Mouse (Mus musculus) inflammation-experienced regulatory T-cells, adult 16 weeks (primary cell): ENCODE results near the gene Fam216a. TPM values are rescaled to one million over a fixed set of nuclear protein-coding genes. Genes with fewer than 3 reads are reported as not detected.

Experiments
- polyA plus RNA-seq: library from polyadenylated mRNA; unstranded; fragments of 100-300 nt; shearing (Covaris generic); gene quantifications from one replicate; pipeline ENCODE4 v1.2.1, GENCODE M21; 2017

Gene Fam216a
- 22.2 TPM for polyA plus RNA-seq

DNA sequence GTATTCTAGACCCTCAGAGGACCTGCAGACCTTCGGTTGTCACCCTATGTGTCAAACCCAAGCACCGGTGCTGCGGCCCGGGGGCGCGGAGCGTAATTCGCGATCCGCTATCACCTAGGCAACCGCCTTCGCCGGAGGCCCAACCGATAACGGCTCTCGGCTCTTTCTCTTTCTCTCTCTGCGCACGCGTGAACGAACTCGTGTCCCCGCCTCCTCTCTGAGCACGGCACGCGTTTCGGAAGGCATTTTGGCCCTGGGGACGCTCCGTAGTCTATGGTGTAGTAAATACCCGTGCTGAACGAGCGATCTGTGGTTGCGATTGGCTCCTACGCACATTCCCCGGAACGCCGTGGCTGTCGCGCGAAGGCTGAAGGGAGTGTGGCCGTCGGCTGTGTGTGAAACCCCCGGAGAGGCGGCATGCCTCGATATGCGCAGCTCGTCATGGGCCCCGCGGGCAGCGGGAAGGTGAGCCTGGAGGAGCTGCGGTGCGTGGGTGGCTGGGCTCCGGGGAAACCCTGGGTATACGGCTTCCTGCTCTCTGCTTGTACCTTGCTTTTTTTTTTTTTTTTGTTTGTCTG is at the start of gene Fam216a:
Fam216a (minus strand) TSS at position 173 of the 578 bp plus-strand sequence.

DNA sequence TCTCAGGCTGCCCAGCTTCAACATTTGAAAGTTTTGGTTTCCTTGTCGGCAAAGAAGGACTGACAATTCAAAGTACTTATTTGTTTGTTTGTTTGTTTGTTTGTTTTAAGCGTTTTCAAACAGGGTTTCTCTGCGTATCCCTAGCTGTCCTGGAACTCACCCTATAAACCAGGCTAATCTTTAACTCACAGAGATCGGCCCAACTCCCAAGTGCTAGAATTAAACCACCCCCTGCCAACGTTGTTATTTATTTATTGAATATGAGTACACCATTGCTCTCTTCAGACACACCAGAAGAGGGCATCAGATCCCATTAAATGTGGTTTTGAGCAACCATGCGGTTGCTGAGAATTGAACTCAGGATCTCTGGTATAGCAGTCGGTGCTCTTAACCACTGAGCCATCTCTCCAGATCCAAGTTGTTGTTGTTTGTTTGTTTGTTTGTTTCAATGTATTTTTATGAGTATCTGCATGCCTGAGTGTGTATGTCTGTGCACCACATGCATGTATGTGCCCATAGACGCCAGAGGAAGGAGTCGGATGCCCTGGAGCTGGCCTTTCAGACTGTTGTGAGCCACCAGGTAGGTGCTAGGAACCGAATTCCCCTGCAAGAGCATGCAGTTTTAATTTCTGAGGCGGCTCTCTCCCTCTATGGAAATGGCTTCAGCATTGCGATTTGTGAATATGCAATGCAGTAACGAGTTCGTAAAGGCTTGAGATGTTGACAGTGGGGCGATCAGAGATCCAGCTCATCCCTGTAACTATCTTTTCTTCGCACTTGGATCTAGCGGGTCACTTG is 49.3 kb upstream of the Fam216a start, which contains the start of gene Anapc7:
Anapc7 (plus strand) TSS at position 423 of the 798 bp plus-strand sequence.

DNA sequence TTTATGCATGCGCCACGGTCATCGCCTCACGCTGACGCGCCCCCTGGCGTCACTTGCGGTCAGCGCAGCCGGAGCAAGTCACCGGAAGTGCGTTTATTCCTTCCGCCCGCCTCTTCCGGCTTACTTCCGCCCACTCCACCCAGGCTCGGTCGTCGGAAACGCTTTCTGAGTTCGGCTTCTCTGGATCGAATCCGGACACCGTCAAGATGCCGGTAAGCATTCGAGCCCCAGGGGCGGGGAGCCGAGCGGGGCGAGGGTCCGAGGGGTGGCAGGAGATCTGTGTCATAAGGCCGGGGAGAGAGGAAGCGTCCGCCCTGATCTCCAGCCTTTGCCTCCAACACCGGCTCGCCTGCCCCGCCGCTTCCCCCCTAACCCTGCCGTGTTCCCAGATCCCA is 19.6 kb upstream of the Fam216a start, which contains the start of gene Arpc3:
Arpc3 (plus strand) TSS at position 93 of the 395 bp plus-strand sequence.

DNA sequence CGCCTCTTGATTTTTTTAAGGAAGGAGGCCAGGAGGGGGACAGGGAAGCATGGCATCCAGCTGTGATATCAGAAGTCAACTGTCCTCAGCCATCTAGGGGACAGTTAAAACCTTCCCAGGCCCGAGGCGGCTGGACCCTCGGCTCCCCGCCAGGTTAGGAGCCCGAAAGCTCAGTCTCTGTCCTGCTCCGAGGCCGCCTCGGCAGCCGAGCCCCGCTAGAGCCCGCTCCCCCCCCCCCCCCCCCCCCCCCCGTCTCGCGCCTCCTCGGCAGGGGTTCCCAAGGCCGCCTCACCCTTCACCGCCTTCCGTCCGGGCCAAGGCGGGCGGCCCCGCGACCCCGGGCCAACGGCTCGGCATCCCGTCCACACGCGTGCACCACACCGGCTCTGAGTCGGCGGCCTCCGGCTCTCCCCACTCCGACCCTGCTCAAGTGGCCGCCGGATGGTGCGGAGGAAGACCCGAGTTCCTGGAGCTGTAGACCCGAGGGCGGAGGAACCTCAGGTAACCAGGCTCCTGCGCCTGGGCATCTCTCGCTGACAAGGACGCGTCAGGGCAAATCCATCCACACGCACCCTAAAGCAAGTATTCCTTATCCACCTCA is 473 bp downstream of the Fam216a start, which contains the start of gene Gpn3:
Gpn3 (plus strand) TSS at position 286 of the 601 bp plus-strand sequence.

DNA sequence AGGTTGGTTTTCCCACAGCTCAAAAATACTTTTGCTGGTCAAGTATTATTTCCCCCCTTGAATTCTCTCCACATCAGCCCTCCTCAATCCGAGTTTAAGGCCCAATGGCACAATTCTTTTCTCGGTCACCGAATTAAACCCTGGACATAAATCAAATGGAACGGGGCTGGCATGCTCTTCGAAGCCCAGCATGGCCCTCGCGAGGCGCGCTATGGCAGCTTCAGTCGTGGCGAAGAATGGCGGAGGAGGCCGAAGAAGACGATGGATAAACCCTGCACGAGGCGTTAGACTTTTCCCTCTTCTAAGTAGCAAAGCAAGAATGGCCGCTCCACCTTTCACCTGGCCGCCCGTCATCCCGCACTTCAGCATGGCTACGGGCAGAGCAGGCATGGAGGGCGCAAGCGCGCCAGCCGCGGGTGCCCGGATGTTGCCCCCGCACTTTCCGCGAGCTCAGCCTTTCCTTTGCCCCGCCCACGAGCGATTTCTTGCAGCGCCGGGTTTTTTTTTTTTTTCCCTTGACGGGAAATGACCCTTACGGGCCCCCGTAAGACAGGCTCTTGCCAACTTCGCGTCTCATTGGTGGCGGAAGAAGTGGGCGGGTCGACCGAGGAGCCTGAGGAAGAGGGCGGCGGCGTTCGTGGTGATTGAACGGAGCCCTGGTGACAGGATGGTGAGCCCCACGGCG is 18.2 kb downstream of the Fam216a start, which contains the start of the genes Rad9b and Vps29:
Rad9b (minus strand) TSS at position 427 of the 685 bp plus-strand sequence.
Vps29 (plus strand) TSS at position 563 of the 685 bp plus-strand sequence.

Other genes starting within 250 kb of the Fam216a start
- 0.45 TPM for gene Ccdc63, start 231.5 kb downstream of the Fam216a start, polyA plus RNA-seq
- gene Ppp1cc, start 214.1 kb downstream of the Fam216a start, polyA plus RNA-seq, result 82.9 TPM
- 120 TPM for gene Hvcn1, start 165.6 kb downstream of the Fam216a start, polyA plus RNA-seq
- gene Tctn1, start 107.9 kb downstream of the Fam216a start, polyA plus RNA-seq, result 2.3 TPM
- 13.1 TPM for gene Pptc7, start 88.0 kb downstream of the Fam216a start, polyA plus RNA-seq
- 7.2 TPM for gene Rad9b, start 18.1 kb downstream of the Fam216a start, polyA plus RNA-seq
- 166 TPM for gene Vps29, start 18.0 kb downstream of the Fam216a start, polyA plus RNA-seq
- 84.7 TPM for gene Gpn3, start 488 bp downstream of the Fam216a start, polyA plus RNA-seq
- gene Arpc3, start 19.5 kb upstream of the Fam216a start, polyA plus RNA-seq, result 499 TPM
- 42.2 TPM for gene Anapc7, start 49.3 kb upstream of the Fam216a start, polyA plus RNA-seq
- gene Atp2a2, start 129.9 kb upstream of the Fam216a start, polyA plus RNA-seq, result 7.8 TPM
- 8.0 TPM for gene Ift81, start 242.2 kb upstream of the Fam216a start, polyA plus RNA-seq